Mouse (Mus musculus) midbrain, embryonic 13.5 days (tissue): Measurements from ENCODE around the gene Prrc2b. TPM values are rescaled to one million over a fixed set of nuclear protein-coding genes. Genes with fewer than 3 reads are reported as not detected.

Source experiments
- ATAC-seq: fragments of 200-750 bp; cut with Nextera tagmentation; 2 replicates; pipeline ENCODE4 v1.8.0; 2017; ENCODE audit warnings: mild to moderate bottlenecking, moderate TSS enrichment, moderate library complexity
- H3K27ac ChIP-seq: fragments of 300-500 bp; sonication (generic); 2 replicates; pipeline ENCODE4 v1.5.1; 2015; ENCODE audit warnings: inconsistent platforms, mild to moderate bottlenecking, moderate library complexity
- H3K27me3 ChIP-seq: fragments of 300-500 bp; sonication (generic); 2 replicates; pipeline ENCODE4 v1.6.1; 2015; ENCODE audit warnings: mild to moderate bottlenecking, inconsistent platforms
- H3K36me3 ChIP-seq: fragments of 300-500 bp; sonication (generic); 2 replicates; pipeline ENCODE4 v1.6.1; 2015; ENCODE audit warnings: mild to moderate bottlenecking, inconsistent platforms
- H3K4me1 ChIP-seq: fragments of 300-500 bp; sonication (generic); replicated peaks from 2 replicates; pipeline ENCODE4 v1.6.1; 2015; ENCODE audit warnings: inconsistent platforms
- H3K4me2 ChIP-seq: fragments of 300-500 bp; sonication (generic); replicated peaks from 2 replicates; pipeline ENCODE4 v1.6.1; 2015; ENCODE audit warnings: moderate library complexity, mild to moderate bottlenecking, inconsistent platforms
- H3K4me3 ChIP-seq: fragments of 300-500 bp; sonication (generic); replicated peaks from 2 replicates; pipeline ENCODE4 v1.5.1; 2015; ENCODE audit warnings: mild to moderate bottlenecking, inconsistent platforms
- H3K9ac ChIP-seq: fragments of 300-500 bp; sonication (generic); replicated peaks from 2 replicates; pipeline ENCODE4 v1.6.1; 2015; ENCODE audit warnings: mild to moderate bottlenecking, inconsistent platforms
- H3K9me3 ChIP-seq: fragments of 300-500 bp; sonication (generic); 2 replicates; pipeline ENCODE4 v1.6.1; 2016; ENCODE audit warnings: mild to moderate bottlenecking, inconsistent platforms
- WGBS: fragments of 180-500 bp; shearing (Covaris S2); methylation state at CpG from one replicate; pipeline ENCODE4 v1.1.7; 2015; 5-methylcytosine and 5-hydroxymethylcytosine counted together
- polyA plus RNA-seq: library from polyadenylated mRNA; unstranded; fragments of >200 nt; fragmentation: Nextera tagmentation; extraction: Ambion mirVana; gene quantifications from 2 replicates; pipeline ENCODE4 v1.2.1, GENCODE M21; 2015

Prrc2b gene
- polyA plus RNA-seq = 68.4 and 77.5 TPM in 2 replicates

DNA sequence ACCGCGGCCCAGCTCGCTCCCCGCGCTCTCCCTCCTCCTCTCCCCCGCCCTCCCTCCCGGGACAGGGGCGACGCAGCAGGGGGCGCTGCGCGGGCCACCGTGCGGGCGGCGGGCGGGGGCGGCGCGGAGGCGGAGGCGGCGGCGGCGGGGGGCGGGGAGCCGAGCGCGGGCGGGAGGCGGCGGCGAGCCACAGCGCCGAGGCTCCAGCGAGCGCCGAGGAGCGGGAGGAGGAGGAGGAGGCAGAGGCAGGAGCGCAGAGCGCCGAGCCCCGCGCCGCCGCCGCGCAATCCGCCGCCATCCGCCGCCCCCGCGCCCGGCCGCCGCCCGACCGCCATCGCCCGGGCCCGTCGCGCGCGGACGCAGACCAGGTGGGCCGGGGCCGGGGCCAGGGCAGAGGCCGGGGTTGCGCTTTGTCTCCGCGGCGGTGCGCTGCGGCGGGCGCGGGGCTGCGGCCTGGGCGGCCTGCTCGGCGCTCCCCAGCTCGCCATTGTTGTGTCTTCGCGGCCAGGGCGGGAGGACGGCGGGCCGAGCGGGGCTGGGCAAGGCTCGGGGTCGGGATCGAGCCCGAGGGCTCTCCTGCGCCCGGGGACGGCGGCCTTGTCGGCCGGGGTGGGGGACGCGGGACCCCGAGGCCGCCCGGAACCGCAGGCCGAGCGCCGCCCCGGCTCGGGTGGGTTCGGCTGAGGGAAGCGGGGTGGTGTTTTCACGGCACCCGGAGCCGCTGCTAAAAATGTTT is at the start of gene Prrc2b:
Gene Prrc2b (plus strand): TSS at position 159 of the 736 bp plus-strand sequence.
- Histone ChIP-seq H3K27ac (peak within 1 kb of the TSS; percentile 99), H3K9me3 (no peaks in the 10 kb centered on the region), H3K4me3 (peak within 1 kb of the TSS; percentile 92), H3K4me2 (peak within 1 kb of the TSS; percentile 100), H3K36me3 (no peaks in the 10 kb centered on the region), H3K27me3 (no peaks in the 10 kb centered on the region), H3K9ac (peak within 1 kb of the TSS; percentile 99), H3K4me1 (peaks cover 51% of the 10 kb centered on the region)
- under 1% methylated on average over 71 of the region's 117 CpGs for WGBS
- ATAC-seq = peak; percentile 78

DNA sequence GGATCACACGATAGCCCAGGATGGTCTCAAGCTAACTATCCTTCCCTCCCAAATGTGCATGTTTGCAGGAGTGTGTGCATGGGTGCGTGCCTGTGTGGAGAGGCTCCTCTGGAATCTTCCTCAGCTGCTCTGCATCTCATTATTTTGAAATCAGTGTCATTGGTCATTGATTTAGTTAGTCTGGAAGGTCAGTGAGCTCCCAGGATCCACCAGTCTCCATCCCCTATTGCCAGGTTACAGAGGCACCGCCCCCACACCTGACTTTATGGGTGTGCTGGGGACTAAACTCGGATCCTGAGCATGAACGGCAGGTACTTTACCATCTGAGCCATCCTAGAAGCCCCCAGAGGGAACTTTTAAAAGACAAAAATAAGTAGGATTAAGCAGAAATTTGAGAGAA is 47.9 kb upstream of the Prrc2b start:
- H3K4me2 ChIP-seq = peak overlapping the region; percentile 25; the same call in 1 of the 2 replicates
- H3K4me3 ChIP-seq = no peak overlapping the region; the same call in 1 of the 2 replicates
- 46% methylated on average over 5 of the region's 5 CpGs for WGBS
- H3K9me3 ChIP-seq = peaks cover 3% of the 10 kb centered on the region; the same call in 1 of the 2 replicates
- H3K4me1 ChIP-seq = peaks cover 15% of the 10 kb centered on the region
- no peak for ATAC-seq
- no peak overlapping the region for H3K27ac ChIP-seq
- H3K9ac ChIP-seq = no peak overlapping the region
- H3K36me3 ChIP-seq = peaks cover 15% of the 10 kb centered on the region; the same call in 1 of the 2 replicates
- no peaks in the 10 kb centered on the region for H3K27me3 ChIP-seq

DNA sequence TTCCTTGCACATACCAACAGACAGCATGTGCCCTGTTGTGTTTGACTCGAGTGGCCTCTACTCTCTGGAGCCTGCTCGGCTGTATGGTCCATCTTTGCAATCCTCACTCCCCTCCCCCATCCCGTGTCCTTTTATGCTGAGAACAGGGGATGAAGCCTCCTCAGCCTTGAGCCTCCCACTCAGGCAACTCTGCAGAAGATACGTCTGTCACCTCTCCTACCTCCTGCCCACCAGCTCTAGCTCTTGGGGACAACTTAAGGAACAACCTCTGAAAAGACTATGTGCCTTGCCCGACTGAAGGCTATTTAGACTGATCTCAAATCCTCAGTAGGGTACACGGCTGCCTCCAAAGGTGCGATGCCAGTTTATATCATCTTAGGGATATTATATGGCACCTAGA is 47.3 kb upstream of the Prrc2b start:
- no peak overlapping the region for H3K9ac ChIP-seq
- no peak for ATAC-seq
- no peaks in the 10 kb centered on the region for H3K27me3 ChIP-seq
- peaks cover 18% of the 10 kb centered on the region for H3K36me3 ChIP-seq
- no peak overlapping the region for H3K27ac ChIP-seq
- 0 out of 2 replicates have a peak overlapping the region, but pooled peaks have one; percentile 25 for H3K4me2 ChIP-seq
- 78% methylated on average over 7 of the region's 7 CpGs for WGBS
- peaks cover 3% of the 10 kb centered on the region; the same call in 1 of the 2 replicates for H3K9me3 ChIP-seq
- H3K4me1 ChIP-seq = peaks cover 15% of the 10 kb centered on the region
- no peak overlapping the region; the same call in 1 of the 2 replicates for H3K4me3 ChIP-seq

DNA sequence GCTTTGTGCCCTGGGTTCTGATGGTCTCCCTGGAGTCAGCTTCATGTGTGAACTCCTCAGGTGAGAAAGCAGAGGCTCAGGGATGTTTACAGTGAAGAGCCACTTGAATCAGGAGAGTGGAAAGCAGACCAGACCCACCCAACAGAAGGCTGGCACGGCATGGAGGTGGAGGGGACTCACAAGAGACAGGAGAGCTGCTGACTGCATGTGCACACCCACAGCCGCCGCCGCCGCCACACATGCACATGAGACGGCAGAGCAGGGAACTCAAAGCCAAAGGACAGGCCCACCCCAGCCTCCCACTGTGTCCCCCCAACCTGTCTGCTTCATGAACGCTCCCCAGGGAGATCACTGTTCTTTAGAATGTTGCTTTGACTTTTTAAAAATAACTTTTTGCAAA is 46.8 kb upstream of the Prrc2b start:
- 78% methylated on average over 7 of the region's 7 CpGs for whole genome bisulfite sequencing

GRCm38 (mm10) chr2:32105117-32105913 is 45.6 kb upstream of the Prrc2b start:
- Histone ChIP-seq H3K9ac (peak overlapping the region; percentile 36), H3K36me3 (peaks cover 19% of the 10 kb centered on the region), H3K27ac (no peak overlapping the region), H3K9me3 (peaks cover 3% of the 10 kb centered on the region; the same call in 1 of the 2 replicates), H3K4me3 (no peak overlapping the region), H3K4me1 (peaks cover 15% of the 10 kb centered on the region), H3K27me3 (no peaks in the 10 kb centered on the region), H3K4me2 (no peak overlapping the region)
- peak; percentile 50; the same call in 1 of the 2 replicates for ATAC-seq
- WGBS = 56% methylated on average over 16 of the region's 16 CpGs

More for the DNA sequence above, 46.8 kb upstream of the Prrc2b start:
- Histone ChIP-seq H3K9ac (no peak overlapping the region), H3K27ac (no peak overlapping the region), H3K4me1 (peaks cover 15% of the 10 kb centered on the region), H3K9me3 (peaks cover 3% of the 10 kb centered on the region; the same call in 1 of the 2 replicates), H3K4me3 (no peak overlapping the region), H3K36me3 (peaks cover 19% of the 10 kb centered on the region), H3K4me2 (no peak overlapping the region), H3K27me3 (no peaks in the 10 kb centered on the region)
- no peak for ATAC-seq

DNA sequence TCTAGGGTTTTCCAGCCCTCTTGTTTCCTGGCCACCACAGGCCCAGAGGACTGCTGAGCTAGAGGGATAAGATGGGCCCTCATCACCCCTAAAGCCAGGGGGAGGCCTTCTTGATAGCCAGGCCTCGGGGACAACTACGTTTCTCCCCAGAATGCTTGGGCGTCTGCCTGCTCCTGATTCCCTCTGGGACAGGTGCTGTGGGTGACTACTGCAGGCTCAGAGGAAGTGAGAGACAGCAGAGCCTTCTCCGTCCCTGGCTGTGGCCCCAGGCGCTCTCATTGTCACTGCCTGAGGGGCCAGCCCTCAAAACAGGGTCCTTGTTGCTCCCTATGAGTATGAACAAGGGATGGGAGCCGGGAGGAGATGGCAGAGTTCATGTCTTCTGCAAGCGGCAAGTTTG is 45.0 kb upstream of the Prrc2b start:
- WGBS = 82% methylated on average over 7 of the region's 7 CpGs
- no peaks in the 10 kb centered on the region for H3K9me3 ChIP-seq

DNA sequence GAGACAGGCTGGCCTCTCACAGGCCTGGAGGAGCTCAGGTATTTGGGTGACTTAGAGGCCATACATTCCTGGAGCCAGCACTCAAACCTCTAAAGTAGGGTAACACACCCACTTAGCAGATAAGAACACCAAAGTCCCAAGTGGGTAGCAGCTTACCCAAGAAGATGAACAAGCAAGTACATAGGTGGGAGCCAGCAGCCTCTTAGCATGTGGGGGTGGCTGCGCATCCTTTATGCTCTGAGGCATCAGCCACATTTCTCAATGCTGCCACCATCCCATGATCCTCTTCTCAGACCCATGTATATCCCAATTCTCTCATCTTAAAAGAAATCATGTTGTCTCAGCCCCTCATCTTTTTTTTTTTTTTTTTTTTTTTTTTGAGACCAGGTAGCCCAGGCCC is 39.6 kb upstream of the Prrc2b start:
- H3K4me1 ChIP-seq = no peaks in the 10 kb centered on the region
- no peak overlapping the region for H3K27ac ChIP-seq
- H3K4me3 ChIP-seq = no peak overlapping the region
- WGBS = 100% methylated on average over 1 of the region's 1 CpGs
- no peak overlapping the region for H3K4me2 ChIP-seq
- H3K9me3 ChIP-seq = no peaks in the 10 kb centered on the region
- no peaks in the 10 kb centered on the region for H3K27me3 ChIP-seq
- H3K36me3 ChIP-seq = peaks cover 18% of the 10 kb centered on the region
- no peak overlapping the region for H3K9ac ChIP-seq
- no peak for ATAC-seq

More for the DNA sequence above, 45.0 kb upstream of the Prrc2b start:
- Histone ChIP-seq H3K4me2 (no peak overlapping the region), H3K4me1 (peaks cover 15% of the 10 kb centered on the region), H3K27me3 (no peaks in the 10 kb centered on the region), H3K36me3 (peaks cover 18% of the 10 kb centered on the region), H3K27ac (no peak overlapping the region), H3K9ac (0 out of 2 replicates have a peak overlapping the region, but pooled peaks have one; percentile 16), H3K4me3 (no peak overlapping the region)
- no peak for ATAC-seq

DNA sequence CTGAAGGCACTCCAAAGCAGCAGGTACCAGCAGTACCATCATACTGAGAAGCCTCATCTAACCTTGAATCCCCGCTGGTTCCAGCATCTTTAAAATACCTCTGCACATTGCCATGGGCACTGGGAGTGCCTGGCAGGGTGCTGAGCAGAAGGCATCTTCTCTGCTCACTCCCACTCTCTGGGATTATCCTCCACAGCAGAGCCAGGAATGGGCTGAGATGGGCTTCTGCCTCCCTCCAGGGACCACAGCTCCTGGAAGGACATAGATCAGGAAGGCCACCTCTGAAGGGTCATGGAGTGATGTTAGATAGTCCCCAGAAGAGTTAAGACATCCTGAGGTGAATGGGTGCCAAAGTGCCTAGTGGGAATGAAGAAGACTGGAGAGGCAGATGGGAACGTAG is 38.3 kb upstream of the Prrc2b start:
- no peak for ATAC-seq
- WGBS = 61% methylated on average over 2 of the region's 2 CpGs
- Histone ChIP-seq H3K9me3 (no peaks in the 10 kb centered on the region), H3K27me3 (no peaks in the 10 kb centered on the region), H3K4me2 (no peak overlapping the region), H3K4me3 (no peak overlapping the region), H3K9ac (no peak overlapping the region), H3K4me1 (no peaks in the 10 kb centered on the region), H3K27ac (no peak overlapping the region), H3K36me3 (peaks cover 18% of the 10 kb centered on the region)

- H3K27ac ChIP-seq = no peak overlapping the region
- H3K9ac ChIP-seq = no peak overlapping the region
- H3K4me2 ChIP-seq = no peak overlapping the region
- H3K36me3 ChIP-seq = no peaks in the 10 kb centered on the region
- no peaks in the 10 kb centered on the region for H3K27me3 ChIP-seq
- no peak overlapping the region for H3K4me3 ChIP-seq
- no peak for ATAC-seq
- H3K9me3 ChIP-seq = no peaks in the 10 kb centered on the region
- H3K4me1 ChIP-seq = no peaks in the 10 kb centered on the region
- 93% methylated on average over 4 of the region's 4 CpGs for WGBS
These were observed 35.0 kb upstream of the Prrc2b start for GRCm38 (mm10) chr2:32115851-32116268.

DNA sequence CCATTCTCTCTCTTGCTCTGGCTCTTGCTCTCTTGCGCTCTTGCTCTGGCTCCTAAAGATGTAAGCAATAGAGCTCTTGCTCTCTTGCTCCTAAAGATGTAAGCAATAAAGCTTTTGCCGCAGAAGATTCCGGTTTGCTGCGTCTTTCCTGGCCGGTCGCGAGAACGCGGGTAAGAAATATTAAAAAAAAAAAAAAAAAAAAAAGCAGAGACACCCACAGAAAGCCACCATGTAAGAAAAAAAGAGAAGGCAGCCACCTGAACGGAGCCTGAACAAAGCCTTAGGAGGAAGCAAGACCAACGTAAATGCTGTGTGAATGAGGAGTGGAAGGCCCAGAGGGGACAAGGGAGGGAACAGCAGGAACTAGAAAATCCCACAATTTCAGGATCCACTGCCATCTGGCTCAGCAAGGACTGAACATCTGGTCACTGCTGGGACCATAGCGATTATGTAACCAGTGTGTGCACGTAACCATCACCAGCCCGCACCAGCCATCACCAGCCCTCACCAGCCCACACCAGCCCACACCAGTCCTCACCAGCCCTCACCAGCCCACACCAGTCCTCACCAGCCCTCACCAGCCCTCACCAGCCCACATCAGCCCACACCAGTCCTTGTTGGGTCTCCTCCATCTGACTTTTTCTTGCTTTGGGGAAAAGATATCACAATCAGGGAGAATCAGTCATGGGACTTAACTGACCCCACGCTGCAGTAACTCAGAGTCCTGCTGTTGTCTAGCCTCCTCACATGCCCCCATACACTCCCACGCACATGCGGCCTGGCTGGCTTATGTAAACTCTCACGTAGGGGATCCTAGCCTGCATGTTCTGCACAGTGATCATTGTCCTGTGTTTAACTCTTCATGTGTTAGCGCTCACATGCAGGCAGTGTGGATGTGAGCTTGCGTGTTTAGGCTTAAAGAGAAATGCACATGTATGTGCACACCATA is 30.8 kb upstream of the Prrc2b start:
- 91% methylated on average over 20 of the region's 20 CpGs for WGBS
- H3K36me3 ChIP-seq = no peaks in the 10 kb centered on the region

GRCm38 (mm10) chr2:32121150-32121549 is 29.7 kb upstream of the Prrc2b start:
- no peak overlapping the region for H3K27ac ChIP-seq
- no peak overlapping the region for H3K9ac ChIP-seq
- no peaks in the 10 kb centered on the region for H3K36me3 ChIP-seq
- H3K4me2 ChIP-seq = no peak overlapping the region
- ATAC-seq = no peak
- no peaks in the 10 kb centered on the region for H3K4me1 ChIP-seq
- no peaks in the 10 kb centered on the region for H3K9me3 ChIP-seq
- whole genome bisulfite sequencing = 57% methylated on average over 5 of the region's 5 CpGs
- H3K4me3 ChIP-seq = no peak overlapping the region
- H3K27me3 ChIP-seq = no peaks in the 10 kb centered on the region

More for the DNA sequence above, 30.8 kb upstream of the Prrc2b start:
- H3K9ac ChIP-seq = no peak overlapping the region
- no peaks in the 10 kb centered on the region for H3K4me1 ChIP-seq
- no peaks in the 10 kb centered on the region for H3K27me3 ChIP-seq
- H3K9me3 ChIP-seq = no peaks in the 10 kb centered on the region
- H3K4me3 ChIP-seq = no peak overlapping the region
- no peak for ATAC-seq
- no peak overlapping the region for H3K27ac ChIP-seq
- H3K4me2 ChIP-seq = no peak overlapping the region
